Mouse (Mus musculus): ENCODE measurements around the gene Smim14. TPM values are rescaled to one million over a fixed set of nuclear protein-coding genes. Genes with fewer than 3 reads are reported as not detected.

Gene Smim14
- total and polyA plus RNA-seq, 2 experiments from 2014 or later: 153 to 200 TPM

GRCm38 (mm10) chr5:65561125-65561893 is 24.3 kb upstream of the Smim14 start:
- Histone ChIP-seq H3K9ac (replicated peaks; ENCODE audit: low read length) (no peak overlapping the region), H3K27ac (no peak overlapping the region), H3K4me3 (ENCODE audit: low read length) (no peak overlapping the region), H3K4me1 (ENCODE audit: insufficient read depth, low read length) (no peaks in the 10 kb centered on the region), H3K4me2 (ENCODE audit: low read depth, low read length) (no peak overlapping the region), H3K9me3 (ENCODE audit: low read length) (no peaks in the 10 kb centered on the region), H3K27me3 (ENCODE audit: insufficient read depth, low read length) (no peaks in the 10 kb centered on the region), H3K36me3 (ENCODE audit: insufficient read depth, low read length) (no peaks in the 10 kb centered on the region)
- 23% methylated on average over 17 of the region's 20 CpGs for WGBS
- no peak for ATAC-seq
- no peak for DNase-seq (ENCODE audit: low spot score)
- no peak for TF ChIP-seq CTCF (IDR thresholded peaks at IDR 0.05; ENCODE audit: low read depth)

GRCm38 (mm10) chr5:65557109-65557508 is 20.1 kb upstream of the Smim14 start:
- H3K36me3 ChIP-seq (ENCODE audit: insufficient read depth, low read length): no peaks in the 10 kb centered on the region
- no peak overlapping the region for H3K9ac ChIP-seq (replicated peaks; ENCODE audit: low read length)
- H3K27ac ChIP-seq: no peak overlapping the region
- H3K4me1 ChIP-seq (ENCODE audit: insufficient read depth, low read length): no peaks in the 10 kb centered on the region
- no peak for DNase-seq (ENCODE audit: low spot score)
- H3K4me2 ChIP-seq (ENCODE audit: low read depth, low read length): no peak overlapping the region
- no peak overlapping the region for H3K4me3 ChIP-seq (ENCODE audit: low read length)
- no peak for TF ChIP-seq CTCF (IDR thresholded peaks at IDR 0.05; ENCODE audit: low read depth)
- H3K27me3 ChIP-seq (ENCODE audit: insufficient read depth, low read length): no peaks in the 10 kb centered on the region
- no peaks in the 10 kb centered on the region for H3K9me3 ChIP-seq (ENCODE audit: low read length)
- no peak for ATAC-seq

GRCm38 (mm10) chr5:65549677-65550076 is 12.7 kb upstream of the Smim14 start:
- Histone ChIP-seq H3K27ac (no peak overlapping the region), H3K9me3 (ENCODE audit: low read length) (no peaks in the 10 kb centered on the region), H3K9ac (replicated peaks; ENCODE audit: low read length) (no peak overlapping the region), H3K4me2 (ENCODE audit: low read depth, low read length) (no peak overlapping the region), H3K27me3 (ENCODE audit: insufficient read depth, low read length) (no peaks in the 10 kb centered on the region), H3K36me3 (ENCODE audit: insufficient read depth, low read length) (no peaks in the 10 kb centered on the region), H3K4me1 (ENCODE audit: insufficient read depth, low read length) (no peaks in the 10 kb centered on the region), H3K4me3 (ENCODE audit: low read length) (no peak overlapping the region)
- no peak for ATAC-seq
- DNase-seq (ENCODE audit: low spot score): no peak
- no peak for TF ChIP-seq CTCF (IDR thresholded peaks at IDR 0.05; ENCODE audit: low read depth)
- 92% methylated on average over 1 of the region's 1 CpGs for WGBS

GRCm38 (mm10) chr5:65544616-65545015 is 7.6 kb upstream of the Smim14 start:
- H3K4me3 ChIP-seq (ENCODE audit: low read length): no peak overlapping the region
- H3K27ac ChIP-seq: no peak overlapping the region
- DNase-seq (ENCODE audit: low spot score) (no peak), ATAC-seq (no peak)
- TF ChIP-seq CTCF (IDR thresholded peaks at IDR 0.05; ENCODE audit: low read depth): no peak
- no peaks in the 10 kb centered on the region for H3K4me1 ChIP-seq (ENCODE audit: insufficient read depth, low read length)
- no peak overlapping the region for H3K4me2 ChIP-seq (ENCODE audit: low read depth, low read length)
- no peaks in the 10 kb centered on the region for H3K36me3 ChIP-seq (ENCODE audit: insufficient read depth, low read length)
- no peak overlapping the region for H3K9ac ChIP-seq (replicated peaks; ENCODE audit: low read length)
- no peaks in the 10 kb centered on the region for H3K27me3 ChIP-seq (ENCODE audit: insufficient read depth, low read length)
- 89% methylated on average over 2 of the region's 2 CpGs for WGBS
- H3K9me3 ChIP-seq (ENCODE audit: low read length): no peaks in the 10 kb centered on the region

- no peak for TF ChIP-seq CTCF (IDR thresholded peaks at IDR 0.05; ENCODE audit: low read depth)
- Histone ChIP-seq H3K4me2 (ENCODE audit: low read depth, low read length) (no peak overlapping the region), H3K9me3 (ENCODE audit: low read length) (no peaks in the 10 kb centered on the region), H3K27me3 (ENCODE audit: insufficient read depth, low read length) (no peaks in the 10 kb centered on the region), H3K27ac (no peak overlapping the region), H3K36me3 (ENCODE audit: insufficient read depth, low read length) (no peaks in the 10 kb centered on the region), H3K4me3 (ENCODE audit: low read length) (no peak overlapping the region), H3K4me1 (ENCODE audit: insufficient read depth, low read length) (peaks cover 6% of the 10 kb centered on the region), H3K9ac (replicated peaks; ENCODE audit: low read length) (no peak overlapping the region)
- DNase-seq (ENCODE audit: low spot score): no peak
- WGBS: 96% methylated on average over 1 of the region's 1 CpGs
- ATAC-seq: no peak
Observed at GRCm38 (mm10) chr5:65543491-65543890, 6.5 kb upstream of the Smim14 start.

GRCm38 (mm10) chr5:65541889-65542288 is 4.9 kb upstream of the Smim14 start:
- no peak overlapping the region for H3K27ac ChIP-seq
- peaks cover 6% of the 10 kb centered on the region for H3K4me1 ChIP-seq (ENCODE audit: insufficient read depth, low read length)
- H3K27me3 ChIP-seq (ENCODE audit: insufficient read depth, low read length): no peaks in the 10 kb centered on the region
- H3K9me3 ChIP-seq (ENCODE audit: low read length): no peaks in the 10 kb centered on the region
- no peaks in the 10 kb centered on the region for H3K36me3 ChIP-seq (ENCODE audit: insufficient read depth, low read length)
- H3K9ac ChIP-seq (replicated peaks; ENCODE audit: low read length): no peak overlapping the region
- 87% methylated on average over 3 of the region's 3 CpGs for WGBS
- ATAC-seq (no peak), DNase-seq (ENCODE audit: low spot score) (no peak)
- H3K4me3 ChIP-seq (ENCODE audit: low read length): no peak overlapping the region
- H3K4me2 ChIP-seq (ENCODE audit: low read depth, low read length): no peak overlapping the region
- TF ChIP-seq CTCF (IDR thresholded peaks at IDR 0.05; ENCODE audit: low read depth): no peak

GRCm38 (mm10) chr5:65539786-65540185 is 2.8 kb upstream of the Smim14 start:
- H3K4me1 ChIP-seq (ENCODE audit: insufficient read depth, low read length): peaks cover 6% of the 10 kb centered on the region
- H3K9me3 ChIP-seq (ENCODE audit: low read length): no peaks in the 10 kb centered on the region
- WGBS: 96% methylated on average over 3 of the region's 3 CpGs
- H3K36me3 ChIP-seq (ENCODE audit: insufficient read depth, low read length): no peaks in the 10 kb centered on the region
- DNase-seq (ENCODE audit: low spot score): no peak
- no peak for ATAC-seq
- no peak overlapping the region for H3K9ac ChIP-seq (replicated peaks; ENCODE audit: low read length)
- H3K27ac ChIP-seq: no peak overlapping the region
- no peak for TF ChIP-seq CTCF (IDR thresholded peaks at IDR 0.05; ENCODE audit: low read depth)
- no peak overlapping the region for H3K4me3 ChIP-seq (ENCODE audit: low read length)
- no peaks in the 10 kb centered on the region for H3K27me3 ChIP-seq (ENCODE audit: insufficient read depth, low read length)
- H3K4me2 ChIP-seq (ENCODE audit: low read depth, low read length): no peak overlapping the region
